Mouse (Mus musculus) MEL (cell line): Measurements from ENCODE around the gene Fkbp9. TPM values are rescaled to one million over a fixed set of nuclear protein-coding genes. Genes with fewer than 3 reads are reported as not detected.

Experiments used
- DNase-seq: peaks from one replicate; pipeline ENCODE4 v3.0.0; 2011; ENCODE audit warnings: low read depth, low spot score
- H3K27ac ChIP-seq: 2 replicates; pipeline ENCODE4 v1.5.1; 2012; ENCODE audit warnings: low read depth, mild to moderate bottlenecking, control low read depth, low read length, moderate library complexity; ENCODE audit not compliant: control insufficient read depth
- H3K27me3 ChIP-seq, 2 experiments: fragments of 150-350 bp in 1 of 2; sonication (generic) in 1 of 2; 2 replicates each; pipeline ENCODE4 v1.6.1; 2012; ENCODE audit warnings: low read length in 2 of 2, mild to moderate bottlenecking in 2 of 2, improper control_type of control experiment in 1 of 2, moderate library complexity in 1 of 2; ENCODE audit not compliant: insufficient read depth in 2 of 2, control insufficient read depth in 1 of 2
- H3K36me3 ChIP-seq, 2 experiments: 2 replicates each; pipeline ENCODE4 v1.6.1; 2012 to 2014; ENCODE audit warnings: low read length in 2 of 2, improper control_type of control experiment in 1 of 2, inconsistent platforms in 1 of 2, mild to moderate bottlenecking in 1 of 2; ENCODE audit not compliant: insufficient read depth in 2 of 2, control insufficient read depth in 1 of 2
- H3K4me1 ChIP-seq, 2 experiments: fragments of 150-350 bp in 1 of 2; sonication (generic) in 1 of 2; 2 replicates each; pipeline ENCODE4 v1.6.1; 2012; ENCODE audit warnings: low read length in 2 of 2, improper control_type of control experiment in 1 of 2, mild to moderate bottlenecking in 1 of 2; ENCODE audit not compliant: insufficient read depth in 2 of 2, control insufficient read depth in 1 of 2
- H3K4me3 ChIP-seq, 2 experiments: fragments of 150-350 bp in 1 of 2; sonication (generic) in 1 of 2; 2 replicates each; pipeline ENCODE4 v1.5.1; 2012; ENCODE audit warnings: low read depth in 2 of 2, low read length in 2 of 2, mild to moderate bottlenecking in 2 of 2, moderate library complexity in 2 of 2, control low read depth in 1 of 2, improper control_type of control experiment in 1 of 2; ENCODE audit not compliant: control insufficient read depth in 1 of 2, insufficient read depth in 1 of 2
- H3K79me2 ChIP-seq: 2 replicates; pipeline ENCODE4 v1.6.1; 2012; ENCODE audit warnings: mild to moderate bottlenecking, low read length, moderate library complexity; ENCODE audit not compliant: control insufficient read depth, poor library complexity, insufficient read depth
- H3K9ac ChIP-seq: 2 replicates; pipeline ENCODE4 v1.6.1; 2012; ENCODE audit warnings: low read depth, mild to moderate bottlenecking, control low read depth, low read length, moderate library complexity; ENCODE audit not compliant: control insufficient read depth, poor library complexity, severe bottlenecking
- H3K9me3 ChIP-seq: fragments of 150-350 bp; sonication (generic); replicated peaks from 2 replicates; pipeline ENCODE4 v1.6.1; 2012; ENCODE audit warnings: mild to moderate bottlenecking, low read length, improper control_type of control experiment, moderate library complexity; ENCODE audit not compliant: insufficient read depth
- BHLHE40 ChIP-seq: IDR thresholded peaks from 2 replicates; pipeline ENCODE4 v1.6.1; 2012; ENCODE audit warnings: low read depth, mild to moderate bottlenecking, inconsistent platforms, low read length, improper control_type of control experiment, borderline replicate concordance
- ELF1 ChIP-seq: IDR thresholded peaks from 2 replicates; pipeline ENCODE4 v1.6.1; 2014; ENCODE audit warnings: low read depth, mild to moderate bottlenecking, inconsistent platforms, low read length, improper control_type of control experiment, moderate library complexity
- EP300 ChIP-seq, 2 experiments: IDR thresholded peaks; 2 replicates each; pipeline ENCODE4 v1.6.1; 2011; ENCODE audit warnings: improper control_type of control experiment in 2 of 2, low read length in 2 of 2, low read depth in 1 of 2, mild to moderate bottlenecking in 1 of 2
- ETS1 ChIP-seq: IDR thresholded peaks from 2 replicates; pipeline ENCODE4 v1.6.1; 2012; ENCODE audit warnings: low read depth, mild to moderate bottlenecking, inconsistent platforms, low read length, improper control_type of control experiment, moderate library complexity
- GABPA ChIP-seq: IDR thresholded peaks from 2 replicates; pipeline ENCODE4 v1.6.1; 2012; ENCODE audit warnings: low read depth, mild to moderate bottlenecking, inconsistent platforms, low read length, improper control_type of control experiment, moderate library complexity
- GATA1 ChIP-seq: IDR thresholded peaks from 2 replicates; pipeline ENCODE4 v1.6.1; 2011; ENCODE audit warnings: low read depth, low read length, improper control_type of control experiment
- JUND ChIP-seq: IDR thresholded peaks from 2 replicates; pipeline ENCODE4 v1.6.1; 2011; ENCODE audit warnings: low read depth, mild to moderate bottlenecking, improper control_type of control experiment, low read length
- KAT2A ChIP-seq: conservative IDR thresholded peaks from 2 replicates; pipeline ENCODE4 v1.6.1; 2012; ENCODE audit warnings: low read depth, low read length, improper control_type of control experiment, inconsistent platforms
- MAX ChIP-seq: IDR thresholded peaks from 2 replicates; pipeline ENCODE4 v1.6.1; 2011; ENCODE audit warnings: low read length, improper control_type of control experiment
- MXI1 ChIP-seq: IDR thresholded peaks from 2 replicates; pipeline ENCODE4 v1.6.1; 2011; ENCODE audit warnings: mild to moderate bottlenecking, low read depth, low read length, improper control_type of control experiment
- MYB ChIP-seq: IDR thresholded peaks from 2 replicates; pipeline ENCODE4 v1.6.1; 2011; ENCODE audit warnings: mild to moderate bottlenecking, low read depth, low read length, improper control_type of control experiment
- NELFE ChIP-seq: IDR thresholded peaks from 2 replicates; pipeline ENCODE4 v1.6.1; 2011; ENCODE audit warnings: low read depth, low read length, improper control_type of control experiment
- NRF1 ChIP-seq: IDR thresholded peaks from 2 replicates; pipeline ENCODE4 v1.6.1; 2014; ENCODE audit warnings: low read depth, mild to moderate bottlenecking, inconsistent platforms, low read length, improper control_type of control experiment, moderate library complexity; ENCODE audit not compliant: poor library complexity, insufficient read depth, severe bottlenecking
- POLR2A ChIP-seq, 2 experiments: IDR thresholded peaks; 2 replicates each; pipeline ENCODE4 v1.6.1; 2011 to 2012; ENCODE audit warnings: low read length in 2 of 2, mild to moderate bottlenecking in 2 of 2, control low read depth in 1 of 2, improper control_type of control experiment in 1 of 2, low read depth in 1 of 2, moderate library complexity in 1 of 2; ENCODE audit not compliant: control insufficient read depth in 1 of 2, insufficient read depth in 1 of 2, poor library complexity in 1 of 2
- POLR2AphosphoS2 ChIP-seq: IDR thresholded peaks from 2 replicates; pipeline ENCODE4 v1.6.1; 2011; ENCODE audit warnings: low read length, improper control_type of control experiment
- RAD21 ChIP-seq: IDR thresholded peaks from 2 replicates; pipeline ENCODE4 v1.6.1; 2011; ENCODE audit warnings: mild to moderate bottlenecking, low read depth, low read length, improper control_type of control experiment
- TAL1 ChIP-seq: IDR thresholded peaks from 2 replicates; pipeline ENCODE4 v1.6.1; 2012; ENCODE audit warnings: mild to moderate bottlenecking, inconsistent platforms, low read length, moderate library complexity, mixed read lengths
- TBP ChIP-seq: IDR thresholded peaks from 2 replicates; pipeline ENCODE4 v1.8.0; 2011; ENCODE audit warnings: low read depth, low read length, improper control_type of control experiment
- TCF12 ChIP-seq: IDR thresholded peaks from 2 replicates; pipeline ENCODE4 v1.6.1; 2014; ENCODE audit warnings: low read depth, mild to moderate bottlenecking, inconsistent platforms, low read length, improper control_type of control experiment, moderate library complexity
- ZKSCAN1 ChIP-seq: IDR thresholded peaks from 2 replicates; pipeline ENCODE4 v1.6.1; 2012; ENCODE audit warnings: low read depth, mild to moderate bottlenecking, inconsistent platforms, low read length, improper control_type of control experiment, moderate library complexity
- ZNF384 ChIP-seq: IDR thresholded peaks from 2 replicates; pipeline ENCODE4 v1.6.1; 2012; ENCODE audit warnings: low read depth, mild to moderate bottlenecking, inconsistent platforms, low read length, improper control_type of control experiment
- polyA plus RNA-seq, 2 experiments: library from polyadenylated mRNA; stranded (reverse) in 1 of 2; unstranded in 1 of 2; fragments of >175 nt in 1 of 2; fragments of >200 nt in 1 of 2; gene quantifications; 2 replicates each; pipeline versions ENCODE4 v1.2.1 to v1.2.4; 2012; ENCODE audit warnings: low replicate concordance in 2 of 2, low read depth in 1 of 2; ENCODE audit not compliant: insufficient read length in 2 of 2, insufficient read depth in 1 of 2, missing spikeins in 1 of 2
- total RNA-seq: library from RNA; depleted of rRNA; stranded (reverse); fragments of 300-350 nt; gene quantifications from 2 replicates; pipeline ENCODE4 v1.2.3, GENCODE M21; 2012

Gene Fkbp9
- total and polyA plus RNA-seq, 3 experiments = 3.0 to 19.5 TPM; not detected in 1

DNA sequence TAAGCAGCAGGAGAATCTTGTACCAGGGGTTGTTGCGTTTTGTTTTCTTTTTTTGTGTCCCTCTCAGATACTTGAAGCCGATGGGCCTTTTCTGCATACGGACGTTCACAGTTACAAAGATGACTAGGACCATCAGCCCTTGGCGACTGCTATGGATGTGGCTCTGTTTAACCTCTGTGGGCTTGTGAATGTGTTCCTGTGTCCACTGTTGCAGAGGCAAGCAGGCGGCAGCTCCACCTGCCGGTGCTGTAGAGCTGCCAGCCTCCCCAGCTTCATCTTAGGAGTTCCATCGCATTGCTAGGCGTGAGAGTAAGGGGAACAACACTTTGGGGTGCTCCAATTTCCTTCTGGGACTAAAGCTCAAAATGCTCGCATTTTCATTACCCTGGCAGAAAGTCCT lies 3.7 kb downstream of the Fkbp9 start:
- H3K9ac ChIP-seq = no peak overlapping the region
- no peaks in the 10 kb centered on the region for H3K4me1 ChIP-seq
- TF ChIP-seq TCF12 = no peak
- TF ChIP-seq NELFE = no peak
- TF ChIP-seq EP300 (IDR thresholded peaks at IDR 0.05; ENCODE audit: low read depth in 1 of 2, low read length in 2 of 2) = no peak
- TF ChIP-seq POLR2AphosphoS2 = no peak
- TF ChIP-seq ELF1 = no peak
- TF ChIP-seq MXI1 = no peak
- no peak for TF ChIP-seq ZKSCAN1
- no peak for TF ChIP-seq MAX
- TF ChIP-seq POLR2A (IDR thresholded peaks at IDR 0.05; ENCODE audit: control insufficient read depth in 1 of 2, insufficient read depth in 1 of 2, low read depth in 1 of 2, low read length in 2 of 2, poor library complexity in 1 of 2) = no peak
- TF ChIP-seq GABPA = no peak
- no peak for TF ChIP-seq TAL1
- TF ChIP-seq TBP = no peak
- TF ChIP-seq JUND = no peak
- no peak for TF ChIP-seq RAD21
- no peak for TF ChIP-seq GATA1
- no peak for TF ChIP-seq MYB
- H3K79me2 ChIP-seq = no peaks in the 10 kb centered on the region
- H3K4me3 ChIP-seq = no peak overlapping the region
- no peaks in the 10 kb centered on the region for H3K9me3 ChIP-seq
- H3K27me3 ChIP-seq = peaks cover 0 to 10% of the 10 kb centered on the region in 2 experiments; a peak in 3 of 4 replicates
- no peak for DNase-seq
- H3K36me3 ChIP-seq = no peaks in the 10 kb centered on the region
- H3K27ac ChIP-seq = no peak overlapping the region

DNA sequence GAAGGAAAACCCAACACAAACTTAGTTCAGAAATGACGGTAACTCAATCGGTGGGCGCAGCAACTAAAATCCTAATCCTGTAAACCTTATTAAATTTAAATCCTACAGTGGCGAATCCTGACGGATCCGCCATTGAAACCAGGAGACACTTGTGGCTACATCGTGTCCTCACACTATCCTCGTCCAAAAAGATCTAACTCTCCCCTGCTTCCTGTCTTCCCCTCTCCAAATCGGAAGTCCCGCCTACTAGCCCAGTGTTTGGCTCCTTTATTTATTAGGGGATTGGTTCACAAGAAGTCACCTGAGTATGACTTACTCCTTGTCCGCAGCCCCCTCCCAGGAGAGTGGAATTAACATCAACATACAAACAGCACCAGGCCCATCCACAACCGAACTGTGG lies 5.3 kb downstream of the Fkbp9 start:
- no peaks in the 10 kb centered on the region for H3K9me3 ChIP-seq
- H3K4me1 ChIP-seq = no peaks in the 10 kb centered on the region
- DNase-seq = no peak
- H3K27ac ChIP-seq = no peak overlapping the region
- TF ChIP-seq NRF1 (no peak), TCF12 (no peak), RAD21 (no peak), ZNF384 (no peak), JUND (no peak), BHLHE40 (no peak), KAT2A (no peak), NELFE (no peak), ETS1 (no peak)
- no peak overlapping the region for H3K9ac ChIP-seq
- no peaks in the 10 kb centered on the region for H3K36me3 ChIP-seq
- no peaks in the 10 kb centered on the region for H3K79me2 ChIP-seq
- H3K4me3 ChIP-seq = no peak overlapping the region
- no peaks in the 10 kb centered on the region; a peak in 3 of 4 replicates for H3K27me3 ChIP-seq
